ENCODE assay signal across 30 mouse cellular contexts in genomic region chrX:11360823-11361222, GRCm38 (mm10). TPM values are rescaled to one million over a fixed set of nuclear protein-coding genes. Genes with fewer than 3 reads are reported as not detected.
DNase-seq lines count a peak whose midpoint lies in the region; ATAC-seq lines count a peak whose summit lies in the region.
"Had no signal": no experiment of that assay in that cellular context is flagged by ENCODE, and none has a peak within 500 bp of the region (broad histone marks: within the 10 kb centered on the region; RNA-seq: fewer than 3 reads in every experiment).

No protein-coding gene starts in this region.

- peak; percentile 72 for ATAC-seq in common myeloid progenitor, adult 5-6 weeks (replicated peaks; ENCODE audit: low read depth, poor library complexity, severe bottlenecking)
- ATAC-seq in hematopoietic stem cell, adult 5-6 weeks (replicated peaks in 1 of 2; ENCODE audit: insufficient read depth in 1 of 2, low FRiP score in 2 of 2, low TSS enrichment in 1 of 2, low read depth in 1 of 2, poor library complexity in 2 of 2, severe bottlenecking in 2 of 2): peak; percentile 29 to 32; a peak in 1 of 4 replicates
- ATAC-seq in megakaryocyte progenitor cell, adult 5-6 weeks (replicated peaks; ENCODE audit: poor library complexity): peak; percentile 54
- ATAC-seq: activated CD4-positive, CD25-positive, alpha-beta regulatory T cell, adult 4 months; CD4-positive, CD25-positive, alpha-beta regulatory T cell, adult 4 months; forebrain, embryonic 13.5 days; forebrain, embryonic 16.5 days; Patski had no signal

- DNase-seq in heart, adult 11 months: peak; percentile 28
- DNase-seq in heart, postnatal 36 days: no peak
- no peak for DNase-seq in cerebellum, postnatal 14 days
- no peak for DNase-seq in hindbrain, embryonic 10.5 days (ENCODE audit: low spot score)
- DNase-seq in thymus, postnatal 0 days (ENCODE audit: low spot score): no peak
- DNase-seq: adrenal gland, adult 8-10 months; adrenal gland, postnatal 14 days; adrenal gland, postnatal 36 days; B cell, adult 2 months; cerebellum, adult 11-12 months; cerebellum, adult 2 months; cerebellum, adult 9-10 months; cerebellum, postnatal 10 days; cerebellum, postnatal 36 days had no signal

- WGBS in hindbrain, embryonic 10.5 days: 85% methylated on average over 6 of the region's 6 CpGs

- peaks cover 53% of the 10 kb centered on the region for H3K27me3 ChIP-seq in hindbrain, embryonic 10.5 days (ENCODE audit: insufficient read depth, poor library complexity, severe bottlenecking)
- H3K27me3 ChIP-seq: CH12.LX; embryonic facial prominence, embryonic 12.5 days; forebrain, embryonic 13.5 days had no signal

- no peak overlapping the region for H3K4me3 ChIP-seq in hindbrain, embryonic 10.5 days
- H3K4me3 ChIP-seq: embryonic facial prominence, embryonic 10.5 days; embryonic facial prominence, embryonic 12.5 days; forebrain, embryonic 13.5 days had no signal

- no peaks in the 10 kb centered on the region for H3K36me3 ChIP-seq in hindbrain, embryonic 10.5 days
- H3K36me3 ChIP-seq: embryonic facial prominence, embryonic 10.5 days; embryonic facial prominence, embryonic 12.5 days; G1E had no signal

- H3K9me3 ChIP-seq in hindbrain, embryonic 10.5 days: no peaks in the 10 kb centered on the region
- H3K9me3 ChIP-seq: embryonic facial prominence, embryonic 10.5 days; embryonic facial prominence, embryonic 12.5 days; forebrain, embryonic 13.5 days; G1E had no signal

- intact Hi-C loops in heart, postnatal 36 days (cut with DNase I): no loop called here

- no peak overlapping the region for H3K27ac ChIP-seq in hindbrain, embryonic 10.5 days
- H3K27ac ChIP-seq: embryonic facial prominence, embryonic 10.5 days; embryonic facial prominence, embryonic 12.5 days; forebrain, embryonic 13.5 days had no signal

- H3K4me1 ChIP-seq in hindbrain, embryonic 10.5 days (replicated peaks): no peaks in the 10 kb centered on the region

RNA-seq across cellular contexts. Expression of gene H2al1j, which starts 33.2 kb away (rescaled TPM):
- total RNA-seq in heart, postnatal 36 days (2021): not detected
- not detected in 2 replicates for total RNA-seq in common myeloid progenitor, adult 5-6 weeks (2017)
- total RNA-seq in hematopoietic stem cell, adult 5-6 weeks (2017): not detected in 2 replicates
- total RNA-seq in megakaryocyte progenitor cell, adult 5-6 weeks (2015): not detected in 2 replicates
- not detected in 2 replicates for total RNA-seq in megakaryocyte progenitor cell, adult 5-6 weeks (2017)
- not detected in 2 replicates for polyA plus RNA-seq in hindbrain, embryonic 10.5 days (2016; fragmentation: Nextera tagmentation; extraction: Ambion mirVana)
- polyA plus RNA-seq in thymus, postnatal 0 days (2015; fragmentation: Nextera tagmentation; extraction: Ambion mirVana): not detected in 2 replicates
- total RNA-seq: adrenal gland, adult 18-20 months; adrenal gland, adult 8-10 months; adrenal gland, postnatal 14 days; adrenal gland, postnatal 36 days; CH12.LX; G1E had no signal
- polyA plus RNA-seq: activated CD4-positive, CD25-positive, alpha-beta regulatory T cell, adult 4 months; CD4-positive, CD25-positive, alpha-beta regulatory T cell, adult 4 months; cerebellum, adult 2 months; cortical plate, adult 2 months; embryonic facial prominence, embryonic 10.5 days; embryonic facial prominence, embryonic 12.5 days; embryonic facial prominence, embryonic 14.5 days; forebrain, embryonic 11.5 days; forebrain, embryonic 13.5 days; forebrain, embryonic 16.5 days; G1E; Patski had no signal

RNA-seq across cellular contexts. Expression of gene H2al1i, which starts 36.4 kb away (rescaled TPM):
- not detected for total RNA-seq in heart, postnatal 36 days (2021)
- total RNA-seq in common myeloid progenitor, adult 5-6 weeks (2017): not detected in 2 replicates
- total RNA-seq in hematopoietic stem cell, adult 5-6 weeks (2017): not detected in 2 replicates
- not detected in 2 replicates for total RNA-seq in megakaryocyte progenitor cell, adult 5-6 weeks (2015)
- not detected in 2 replicates for total RNA-seq in megakaryocyte progenitor cell, adult 5-6 weeks (2017)
- not detected in 2 replicates for polyA plus RNA-seq in hindbrain, embryonic 10.5 days (2016; fragmentation: Nextera tagmentation; extraction: Ambion mirVana)
- not detected in 2 replicates for polyA plus RNA-seq in thymus, postnatal 0 days (2015; fragmentation: Nextera tagmentation; extraction: Ambion mirVana)
- total RNA-seq: adrenal gland, adult 18-20 months; adrenal gland, adult 8-10 months; adrenal gland, postnatal 14 days; adrenal gland, postnatal 36 days; CH12.LX; G1E had no signal
- polyA plus RNA-seq: activated CD4-positive, CD25-positive, alpha-beta regulatory T cell, adult 4 months; CD4-positive, CD25-positive, alpha-beta regulatory T cell, adult 4 months; cerebellum, adult 2 months; cortical plate, adult 2 months; embryonic facial prominence, embryonic 10.5 days; embryonic facial prominence, embryonic 12.5 days; embryonic facial prominence, embryonic 14.5 days; forebrain, embryonic 11.5 days; forebrain, embryonic 13.5 days; forebrain, embryonic 16.5 days; G1E; Patski had no signal

RNA-seq across cellular contexts. Expression of gene H2al1h, which starts 39.5 kb away (rescaled TPM):
- not detected for total RNA-seq in heart, postnatal 36 days (2021)
- not detected in 2 replicates for total RNA-seq in common myeloid progenitor, adult 5-6 weeks (2017)
- not detected in 2 replicates for total RNA-seq in hematopoietic stem cell, adult 5-6 weeks (2017)
- not detected in 2 replicates for total RNA-seq in megakaryocyte progenitor cell, adult 5-6 weeks (2015)
- total RNA-seq in megakaryocyte progenitor cell, adult 5-6 weeks (2017): not detected in 2 replicates
- not detected in 2 replicates for polyA plus RNA-seq in hindbrain, embryonic 10.5 days (2016; fragmentation: Nextera tagmentation; extraction: Ambion mirVana)
- polyA plus RNA-seq in thymus, postnatal 0 days (2015; fragmentation: Nextera tagmentation; extraction: Ambion mirVana): not detected in 2 replicates
- total RNA-seq: adrenal gland, adult 18-20 months; adrenal gland, adult 8-10 months; adrenal gland, postnatal 14 days; adrenal gland, postnatal 36 days; CH12.LX; G1E had no signal
- polyA plus RNA-seq: activated CD4-positive, CD25-positive, alpha-beta regulatory T cell, adult 4 months; CD4-positive, CD25-positive, alpha-beta regulatory T cell, adult 4 months; cerebellum, adult 2 months; cortical plate, adult 2 months; embryonic facial prominence, embryonic 10.5 days; embryonic facial prominence, embryonic 12.5 days; embryonic facial prominence, embryonic 14.5 days; forebrain, embryonic 11.5 days; forebrain, embryonic 13.5 days; forebrain, embryonic 16.5 days; G1E; Patski had no signal

RNA-seq across cellular contexts. Expression of gene H2al1g, which starts 42.8 kb away (rescaled TPM):
- total RNA-seq in heart, postnatal 36 days (2021): not detected
- total RNA-seq in common myeloid progenitor, adult 5-6 weeks (2017): not detected in 2 replicates
- not detected in 2 replicates for total RNA-seq in hematopoietic stem cell, adult 5-6 weeks (2017)
- total RNA-seq in megakaryocyte progenitor cell, adult 5-6 weeks (2015): not detected in 2 replicates
- not detected in 2 replicates for total RNA-seq in megakaryocyte progenitor cell, adult 5-6 weeks (2017)
- polyA plus RNA-seq in hindbrain, embryonic 10.5 days (2016; fragmentation: Nextera tagmentation; extraction: Ambion mirVana): not detected in 2 replicates
- not detected in 2 replicates for polyA plus RNA-seq in thymus, postnatal 0 days (2015; fragmentation: Nextera tagmentation; extraction: Ambion mirVana)
- total RNA-seq: adrenal gland, adult 18-20 months; adrenal gland, adult 8-10 months; adrenal gland, postnatal 14 days; adrenal gland, postnatal 36 days; CH12.LX; G1E had no signal
- polyA plus RNA-seq: activated CD4-positive, CD25-positive, alpha-beta regulatory T cell, adult 4 months; CD4-positive, CD25-positive, alpha-beta regulatory T cell, adult 4 months; cerebellum, adult 2 months; cortical plate, adult 2 months; embryonic facial prominence, embryonic 10.5 days; embryonic facial prominence, embryonic 12.5 days; embryonic facial prominence, embryonic 14.5 days; forebrain, embryonic 11.5 days; forebrain, embryonic 13.5 days; forebrain, embryonic 16.5 days; G1E; Patski had no signal

RNA-seq across cellular contexts. Expression of gene H2al1f, which starts 45.9 kb away (rescaled TPM):
- not detected for total RNA-seq in heart, postnatal 36 days (2021)
- total RNA-seq in common myeloid progenitor, adult 5-6 weeks (2017): not detected in 2 replicates
- not detected in 2 replicates for total RNA-seq in hematopoietic stem cell, adult 5-6 weeks (2017)
- total RNA-seq in megakaryocyte progenitor cell, adult 5-6 weeks (2015): not detected in 2 replicates
- total RNA-seq in megakaryocyte progenitor cell, adult 5-6 weeks (2017): not detected in 2 replicates
- not detected in 2 replicates for polyA plus RNA-seq in hindbrain, embryonic 10.5 days (2016; fragmentation: Nextera tagmentation; extraction: Ambion mirVana)
- polyA plus RNA-seq in thymus, postnatal 0 days (2015; fragmentation: Nextera tagmentation; extraction: Ambion mirVana): not detected in 2 replicates
- total RNA-seq: adrenal gland, adult 18-20 months; adrenal gland, adult 8-10 months; adrenal gland, postnatal 14 days; adrenal gland, postnatal 36 days; CH12.LX; G1E had no signal
- polyA plus RNA-seq: activated CD4-positive, CD25-positive, alpha-beta regulatory T cell, adult 4 months; CD4-positive, CD25-positive, alpha-beta regulatory T cell, adult 4 months; cerebellum, adult 2 months; cortical plate, adult 2 months; embryonic facial prominence, embryonic 10.5 days; embryonic facial prominence, embryonic 12.5 days; embryonic facial prominence, embryonic 14.5 days; forebrain, embryonic 11.5 days; forebrain, embryonic 13.5 days; forebrain, embryonic 16.5 days; G1E; Patski had no signal
